Mouse (Mus musculus): ENCODE results near the gene Gm49396. TPM values are rescaled to one million over a fixed set of nuclear protein-coding genes. Genes with fewer than 3 reads are reported as not detected.

Gene Gm49396
- 1 to 10 TPM; 3.6 to 4.8 TPM for total RNA-seq (2021)
- 0.93 and 1.7 TPM in 2 replicates for polyA plus RNA-seq (2012; rRNA removed)
- long read RNA-seq, partial matches to known transcripts, result 0 of 3 reads
- long read RNA-seq, other reads (novel, unspliced or antisense), result 2 of 3 reads

- DNase-seq, result peak; percentile 95
Measured at GRCm38 (mm10) chr7:30563117-30563905, at the start of gene Gm49396, which contains the start of the genes U2af1l4 and Psenen. Gene Gm49396 (plus strand): TSS chr7:30563344. Gene U2af1l4 (plus strand): TSS chr7:30563301. Gene Psenen (minus strand): TSS chr7:30563627.

GRCm38 (mm10) chr7:30515003-30515760 is 48.0 kb upstream of the Gm49396 start:
- no peak for DNase-seq

GRCm38 (mm10) chr7:30518325-30518724 is 44.8 kb upstream of the Gm49396 start:
- no peak for DNase-seq

- DNase-seq, result no peak
Measured at GRCm38 (mm10) chr7:30520396-30520795, 42.7 kb upstream of the Gm49396 start.

GRCm38 (mm10) chr7:30520856-30521255 is 42.3 kb upstream of the Gm49396 start:
- DNase-seq, result no peak

GRCm38 (mm10) chr7:30522871-30523270 is 40.3 kb upstream of the Gm49396 start:
- DNase-seq, result no peak

GRCm38 (mm10) chr7:30524487-30524886 is 38.7 kb upstream of the Gm49396 start:
- peak; percentile 33 for DNase-seq

- no peak for DNase-seq
Measured at GRCm38 (mm10) chr7:30525954-30526353, 37.2 kb upstream of the Gm49396 start.

GRCm38 (mm10) chr7:30526399-30526798 is 36.7 kb upstream of the Gm49396 start:
- no peak for DNase-seq

- DNase-seq, result no peak
Measured at GRCm38 (mm10) chr7:30526981-30527380, 36.2 kb upstream of the Gm49396 start.

GRCm38 (mm10) chr7:30531291-30531815 is 31.8 kb upstream of the Gm49396 start:
- DNase-seq, result no peak

- no peak for DNase-seq
Measured at GRCm38 (mm10) chr7:30532931-30533330, 30.2 kb upstream of the Gm49396 start.

- DNase-seq, result no peak
Measured at GRCm38 (mm10) chr7:30533941-30534632, 29.1 kb upstream of the Gm49396 start.

GRCm38 (mm10) chr7:30534633-30535577 is 28.2 kb upstream of the Gm49396 start, which contains the start of gene Arhgap33:
Gene Arhgap33 (minus strand): TSS chr7:30535060.
- DNase-seq, result peak; percentile 97

- no peak for DNase-seq
Measured at GRCm38 (mm10) chr7:30540572-30540971, 22.6 kb upstream of the Gm49396 start.

GRCm38 (mm10) chr7:30544327-30544726 is 18.8 kb upstream of the Gm49396 start:
- DNase-seq, result no peak

- DNase-seq, result no peak
Measured at GRCm38 (mm10) chr7:30549880-30550279, 13.3 kb upstream of the Gm49396 start.

- no peak for DNase-seq
Measured at GRCm38 (mm10) chr7:30550603-30551002, 12.5 kb upstream of the Gm49396 start.

- no peak for DNase-seq
Measured at GRCm38 (mm10) chr7:30551445-30552101, 11.6 kb upstream of the Gm49396 start.

Measured in adrenal gland, adult 2 months (tissue).